Mouse (Mus musculus) urinary bladder, postnatal 14 days (tissue): Measurements from ENCODE around the gene Rasgrp2.

Experiments
- DNase-seq: peaks from one replicate; pipeline ENCODE4 v3.0.0; 2021; ENCODE audit warnings: low spot score

The Rasgrp2 gene

DNA sequence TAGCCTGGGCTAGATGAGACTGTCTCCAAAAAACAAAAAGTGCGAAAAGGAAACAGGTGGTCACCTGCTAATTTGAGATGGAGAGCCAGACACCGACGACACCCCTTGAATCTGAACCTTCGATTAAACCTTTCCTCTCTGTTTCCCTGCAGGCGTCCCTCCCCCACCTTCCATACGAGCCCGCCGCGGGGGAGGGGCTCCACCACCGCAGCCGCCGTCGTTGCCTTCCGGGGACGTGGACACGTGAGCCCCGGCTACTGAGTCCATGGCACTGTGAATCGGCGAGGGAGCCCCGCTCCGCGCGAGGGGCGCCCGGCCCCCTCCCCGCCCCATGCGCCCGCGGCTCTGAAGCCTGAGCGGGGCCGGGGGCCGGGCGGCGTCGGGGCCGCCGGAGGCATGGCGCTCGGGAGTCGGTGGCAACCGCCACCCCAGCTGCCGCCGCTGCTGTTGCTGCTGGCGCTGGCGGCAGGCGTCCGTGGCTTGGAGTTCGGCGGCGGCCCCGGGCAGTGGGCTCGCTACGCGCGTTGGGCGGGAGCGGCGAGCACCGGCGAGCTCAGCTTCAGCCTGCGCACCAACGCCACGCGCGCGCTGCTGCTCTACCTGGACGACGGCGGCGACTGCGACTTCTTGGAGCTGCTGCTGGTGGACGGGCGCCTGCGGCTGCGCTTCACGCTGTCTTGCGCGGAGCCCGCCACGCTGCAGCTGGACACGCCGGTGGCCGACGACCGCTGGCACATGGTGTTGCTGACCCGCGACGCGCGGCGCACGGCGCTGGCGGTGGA is 28.7 kb downstream of the Rasgrp2 start:
- DNase-seq = peak; percentile 54

DNA sequence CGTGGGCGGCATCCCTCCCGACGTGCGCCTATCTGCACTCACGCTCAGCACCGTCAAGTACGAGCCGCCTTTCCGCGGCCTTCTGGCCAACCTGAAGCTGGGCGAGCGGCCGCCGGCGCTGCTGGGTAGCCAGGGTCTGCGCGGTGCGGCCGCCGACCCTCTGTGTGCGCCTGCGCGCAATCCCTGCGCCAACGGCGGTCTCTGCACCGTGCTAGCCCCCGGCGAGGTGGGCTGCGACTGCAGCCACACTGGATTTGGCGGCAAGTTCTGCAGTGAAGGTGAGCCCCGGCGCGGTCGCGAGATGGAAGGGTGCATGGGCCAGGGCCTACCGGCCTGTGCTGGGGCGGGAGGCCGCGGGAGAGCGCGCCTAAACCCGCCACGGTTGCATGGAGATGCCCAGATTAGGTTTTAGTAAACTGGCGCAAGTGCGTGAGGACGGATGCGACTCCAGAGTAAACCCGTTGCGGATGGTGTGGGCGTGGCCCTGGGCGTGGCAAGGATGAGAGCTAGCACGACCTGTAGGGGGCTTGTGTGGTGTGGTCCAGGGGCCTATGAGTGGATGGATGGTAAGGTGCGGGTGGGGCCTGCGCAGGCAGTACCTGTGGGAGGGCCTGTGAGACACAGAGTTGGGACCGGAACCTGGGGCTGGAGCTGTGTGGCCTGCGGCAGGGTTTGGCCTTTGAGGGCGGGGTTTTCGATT is 29.5 kb downstream of the Rasgrp2 start:
- DNase-seq = no peak

DNA sequence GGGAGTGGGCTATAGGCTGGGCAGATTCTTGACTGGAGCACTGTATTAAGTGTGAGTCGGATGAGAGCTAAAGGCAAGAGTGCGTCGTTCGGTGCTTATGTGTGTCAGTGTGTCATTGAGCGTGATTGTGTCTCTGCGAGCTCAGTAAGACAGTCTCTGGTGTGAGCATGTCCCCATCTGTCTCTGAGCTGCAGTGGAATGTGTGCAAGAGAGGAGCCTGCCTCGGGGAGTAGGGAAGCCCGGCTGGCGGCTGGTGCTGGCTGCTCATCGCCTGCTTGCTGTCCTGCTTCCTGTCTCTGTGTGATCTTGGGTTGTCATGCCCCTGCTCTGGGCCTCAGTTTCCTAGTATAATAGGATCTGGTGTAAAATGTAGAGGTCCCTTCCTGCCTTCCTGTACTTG is 43.9 kb downstream of the Rasgrp2 start:
- DNase-seq = no peak

DNA sequence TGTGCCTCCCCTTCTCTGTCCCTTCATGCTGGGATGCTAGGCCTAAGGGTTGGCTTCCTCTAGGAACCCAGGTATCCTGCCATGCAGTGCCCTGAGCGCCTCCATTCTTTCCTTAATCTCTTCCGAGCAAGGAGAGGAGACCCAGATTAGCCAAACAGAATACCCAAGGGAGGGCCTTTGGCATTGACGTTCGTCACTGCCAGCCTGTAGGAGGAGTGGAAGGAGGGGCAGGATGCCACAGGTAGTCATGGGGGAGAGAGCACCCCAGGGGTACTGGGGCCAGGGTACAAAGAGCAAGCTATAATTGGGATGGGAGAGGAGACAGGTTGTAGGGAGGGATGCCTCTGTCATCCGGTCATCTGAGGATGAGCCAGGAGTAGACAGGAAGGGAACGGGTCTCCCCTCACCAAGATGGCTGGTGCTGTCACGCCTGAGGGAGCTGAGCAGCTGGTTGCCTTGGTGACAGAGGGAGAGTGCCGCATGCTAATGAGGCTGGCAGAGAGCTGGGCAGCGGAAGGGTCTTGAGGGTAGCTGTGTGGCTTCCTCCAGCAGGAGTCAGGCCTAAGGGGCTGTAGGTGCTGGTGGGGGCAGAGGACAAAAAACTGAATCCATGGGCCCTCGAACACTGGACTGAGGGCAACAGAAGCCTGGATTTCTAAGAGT is 46.8 kb downstream of the Rasgrp2 start:
- DNase-seq = no peak

DNA sequence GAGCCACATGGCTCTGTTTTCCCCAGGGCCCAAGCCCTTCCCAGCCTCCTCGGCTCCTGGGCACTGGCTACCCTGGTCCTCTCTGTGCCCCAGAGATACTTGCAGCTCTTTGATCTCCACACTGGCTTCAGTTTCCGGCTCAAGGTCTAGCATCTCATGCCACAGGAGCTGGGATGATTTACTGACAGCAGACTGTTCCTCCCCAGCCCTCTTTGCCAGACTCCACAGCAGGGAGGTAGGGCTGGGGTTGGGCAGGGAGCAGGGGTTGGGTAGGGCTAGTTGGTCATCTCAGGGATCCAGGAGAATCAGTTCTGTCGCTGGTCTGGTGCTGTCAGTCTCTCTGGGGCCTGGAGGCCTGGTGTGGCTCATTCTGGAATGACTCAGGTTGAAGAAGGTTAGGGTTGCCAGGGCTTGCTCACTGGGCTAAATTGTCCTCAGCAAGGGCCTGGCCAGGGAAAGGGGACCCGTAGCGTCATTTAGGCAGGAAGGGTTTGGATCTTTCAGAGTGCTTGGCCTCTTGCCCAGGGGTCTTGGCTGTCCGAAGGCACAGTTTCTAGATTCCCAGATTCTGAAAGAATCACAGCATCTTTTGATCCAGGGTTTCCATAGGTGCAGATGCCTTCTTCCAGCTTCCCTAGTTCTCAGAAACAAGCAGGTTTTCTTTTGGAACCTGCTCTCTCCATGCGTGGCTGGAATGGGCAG is 47.7 kb downstream of the Rasgrp2 start:
- no peak for DNase-seq

DNA sequence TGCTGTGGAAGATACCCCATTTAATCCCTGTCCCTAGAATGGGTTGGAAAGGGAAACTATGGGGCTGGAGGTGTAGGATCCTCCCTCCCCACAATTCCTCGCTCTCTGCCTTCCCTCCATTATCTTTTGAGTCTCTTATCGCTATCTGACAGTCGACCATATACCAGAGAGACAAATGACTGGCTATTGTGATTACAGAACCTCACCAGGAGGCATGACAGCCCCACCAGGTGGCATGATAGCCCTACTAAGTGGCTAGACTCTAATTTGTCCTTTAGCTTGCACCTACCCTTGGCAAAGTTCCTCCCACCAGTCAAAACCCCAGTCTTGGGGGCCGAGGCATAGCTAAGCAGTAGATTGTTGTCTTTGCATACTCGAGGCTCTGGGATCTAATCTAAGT is 49.6 kb downstream of the Rasgrp2 start:
- no peak for DNase-seq

DNA sequence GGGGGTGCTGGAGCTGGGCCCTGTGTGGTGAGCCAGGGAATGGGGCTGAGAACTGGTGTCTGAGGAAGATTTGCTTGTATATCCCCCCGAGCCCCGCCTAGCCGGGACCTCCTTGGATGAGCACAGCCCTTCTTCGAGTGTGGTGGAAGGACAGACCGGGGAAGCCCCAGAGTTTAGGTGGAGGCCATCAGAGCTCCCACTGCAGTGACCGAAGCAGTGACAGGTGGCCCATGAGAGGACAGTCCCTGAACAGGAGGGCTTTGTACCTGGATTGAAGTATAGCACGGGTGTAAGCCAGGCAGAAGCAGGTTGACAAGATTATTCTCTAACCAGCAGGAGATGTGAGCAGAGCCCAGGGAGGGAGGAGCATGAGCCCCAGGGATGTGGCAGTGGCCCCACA is 50.7 kb downstream of the Rasgrp2 start:
- no peak for DNase-seq

DNA sequence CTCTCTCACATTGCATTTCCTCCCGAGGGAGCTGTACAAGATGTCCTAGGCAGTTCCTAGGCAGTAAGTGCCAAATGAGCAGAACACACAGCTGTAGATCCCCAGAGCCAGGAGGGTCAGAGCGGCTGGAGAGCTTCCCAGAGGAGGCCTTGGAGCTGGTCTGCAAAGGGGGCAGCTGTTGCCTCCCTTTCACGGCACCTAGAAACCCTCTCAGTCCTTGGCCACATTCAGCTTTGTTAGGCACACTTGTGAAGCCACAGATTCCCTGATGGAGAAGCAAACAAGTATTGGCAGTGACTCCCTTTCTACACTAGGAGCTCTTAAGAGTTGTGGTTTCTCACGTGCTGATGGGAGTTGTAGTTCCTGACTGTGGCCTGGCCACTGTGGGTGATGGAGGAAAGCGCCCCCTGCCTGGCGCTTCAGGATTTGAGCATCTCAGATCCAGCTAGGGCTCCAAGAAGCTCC is 52.9 kb downstream of the Rasgrp2 start:
- DNase-seq = peak; percentile 75

DNA sequence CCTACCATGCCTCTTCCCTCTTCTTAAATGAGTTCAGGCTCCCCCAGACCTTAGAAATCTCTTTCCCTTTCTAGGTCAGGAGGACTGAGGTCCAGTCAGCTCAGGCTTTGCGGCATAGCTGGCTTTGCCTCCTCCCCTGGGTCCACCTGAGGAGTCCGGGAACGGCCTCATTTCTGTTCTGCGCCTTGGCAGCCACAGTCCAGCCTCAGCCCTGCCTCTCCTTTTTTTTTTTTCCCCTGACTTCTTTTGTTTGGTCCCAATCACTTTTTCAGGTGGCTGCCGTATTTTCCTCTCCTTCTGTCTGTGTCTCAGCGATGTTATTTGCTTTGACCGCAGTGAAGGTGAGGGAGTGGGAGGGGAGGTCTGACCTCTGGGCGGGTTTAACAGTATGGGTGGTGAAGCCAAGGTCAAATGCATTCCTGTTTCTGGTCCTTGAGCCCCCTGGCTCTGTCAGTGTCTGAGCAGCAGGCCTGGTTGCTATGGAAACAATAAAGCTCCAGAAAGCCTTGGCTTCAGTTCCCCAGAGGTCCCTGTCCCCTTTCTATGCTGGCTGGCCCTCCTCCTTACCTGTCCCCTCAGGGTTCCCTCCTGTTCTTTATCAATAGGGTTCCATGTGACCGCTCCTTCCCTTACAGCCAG is 53.7 kb downstream of the Rasgrp2 start:
- DNase-seq = no peak

DNA sequence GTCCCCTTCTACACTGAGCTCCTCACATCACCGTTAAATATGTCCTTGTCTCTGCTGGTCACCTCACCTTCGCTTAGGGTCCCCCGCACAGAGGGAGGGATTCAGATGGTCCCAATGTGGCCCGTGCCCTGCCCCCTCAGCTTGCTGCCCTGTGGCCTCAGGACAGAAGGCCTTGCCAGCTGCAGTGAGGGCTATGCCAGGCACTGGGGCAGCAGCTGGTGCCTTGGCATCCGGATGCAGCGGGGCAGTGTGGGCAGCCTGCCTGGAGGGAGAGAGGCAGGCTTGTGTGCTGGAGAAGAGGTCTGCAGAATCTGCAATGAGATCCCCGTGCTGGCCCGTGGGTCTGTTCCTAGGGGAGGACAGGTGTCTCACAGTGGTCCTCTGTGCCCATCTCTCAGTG is 54.2 kb downstream of the Rasgrp2 start:
- DNase-seq = no peak

DNA sequence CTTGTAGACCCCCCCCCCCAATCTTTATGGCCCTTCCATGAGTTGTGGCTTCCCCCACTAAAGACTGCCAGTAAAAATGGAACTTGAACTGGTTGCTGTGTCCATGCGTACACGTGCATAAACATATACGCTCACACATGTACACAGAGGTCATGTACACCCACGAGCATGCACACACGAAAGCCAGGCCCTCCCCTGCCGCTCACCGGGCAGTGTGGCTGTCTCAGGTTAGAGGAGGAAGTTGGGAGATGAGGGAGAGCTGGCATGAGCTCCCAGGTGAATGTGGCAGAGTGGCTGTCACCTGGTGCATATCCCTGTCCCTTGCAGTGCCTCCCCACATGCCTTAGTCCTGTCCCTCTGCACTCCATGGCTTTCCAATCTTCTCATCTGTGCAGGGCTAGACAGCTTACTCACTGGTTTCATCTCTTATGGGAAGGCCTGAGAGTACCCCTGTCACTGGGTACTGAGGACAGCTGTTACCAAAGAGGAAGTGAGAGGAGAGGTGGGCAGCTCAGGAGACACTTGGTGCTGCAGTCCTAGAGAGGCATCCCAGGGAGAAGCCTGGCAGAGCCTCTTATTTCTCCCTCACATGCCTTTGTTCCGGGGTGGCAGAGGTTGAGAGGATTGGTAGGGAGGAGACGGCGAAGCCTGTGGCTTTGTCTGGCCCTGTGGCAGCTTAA is 55.0 kb downstream of the Rasgrp2 start:
- no peak for DNase-seq

DNA sequence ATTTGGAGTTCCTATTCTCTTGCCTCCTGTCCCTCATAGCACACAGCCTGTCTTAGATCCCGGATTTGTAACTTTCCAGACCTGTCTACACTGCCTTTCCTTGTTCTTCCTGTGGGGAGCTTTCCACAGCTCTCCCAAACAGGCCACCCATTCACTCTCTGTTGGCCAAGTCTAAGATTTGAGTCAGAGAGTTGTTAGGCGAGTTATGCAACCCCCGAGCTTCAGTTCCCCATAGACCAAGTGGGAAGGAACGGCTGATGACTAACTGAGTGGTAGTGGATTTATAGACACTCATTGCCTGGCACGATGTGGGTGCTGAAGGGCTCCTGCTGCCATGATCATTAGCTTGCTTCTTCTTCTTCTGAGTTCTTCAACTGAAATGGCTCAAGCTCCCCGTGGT is 60.4 kb downstream of the Rasgrp2 start:
- DNase-seq = peak; percentile 31

DNA sequence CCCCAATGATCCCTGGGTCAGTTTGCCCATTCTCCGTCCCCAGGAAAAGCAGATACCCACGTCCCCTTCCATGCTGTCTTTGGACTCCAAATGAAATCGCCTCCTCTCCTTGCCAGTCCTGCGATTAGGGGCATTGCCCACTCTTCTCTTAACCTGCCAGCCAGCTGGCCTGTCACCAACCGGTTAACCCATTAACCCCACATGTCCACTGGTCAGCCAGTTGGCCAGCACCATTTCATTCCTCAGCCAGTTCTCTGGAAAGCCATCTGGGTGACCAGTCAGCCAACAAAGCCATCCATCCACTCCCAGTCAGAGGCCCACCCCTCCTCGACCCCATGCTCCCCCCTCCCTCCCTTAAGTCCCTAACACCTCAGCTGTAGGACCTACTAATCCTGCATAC is 63.7 kb downstream of the Rasgrp2 start:
- DNase-seq = no peak

DNA sequence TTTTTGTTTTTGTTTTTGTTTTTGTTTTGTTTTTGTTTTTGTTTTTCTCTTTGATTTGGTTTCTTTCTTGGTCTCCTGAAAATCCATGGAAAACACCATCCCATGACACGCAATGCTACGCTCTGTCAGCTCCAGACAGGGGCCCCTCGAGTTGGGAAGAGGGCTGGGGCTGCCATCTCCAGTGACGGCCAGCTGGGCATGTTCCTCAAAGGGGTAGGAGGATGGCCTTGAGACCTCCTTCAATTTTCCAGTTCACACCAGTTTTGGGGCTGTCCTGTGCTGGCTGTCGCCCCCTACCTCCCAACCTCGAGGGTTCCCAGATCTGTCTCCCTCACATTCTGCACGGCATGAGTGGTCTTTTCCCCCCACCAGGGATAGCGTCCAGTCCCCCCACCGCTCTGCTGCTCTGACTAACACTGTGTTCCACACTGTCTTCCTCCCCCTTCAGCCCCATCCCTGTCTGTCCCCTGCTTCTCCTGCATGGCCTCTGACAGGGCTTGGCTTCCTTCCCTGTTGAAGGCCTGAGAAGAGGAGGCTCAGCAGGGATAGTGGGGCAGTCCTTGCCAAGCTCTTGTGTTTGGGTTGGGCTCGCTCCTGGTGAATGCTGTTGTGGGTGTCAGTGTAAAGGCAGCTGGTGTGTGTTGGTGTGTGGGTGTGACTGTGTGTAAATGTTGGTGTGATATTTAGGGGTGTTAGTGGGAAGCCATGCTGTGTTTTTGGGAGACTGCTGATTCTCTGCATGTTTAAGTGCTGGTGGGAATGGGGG is 65.3 kb downstream of the Rasgrp2 start:
- DNase-seq = no peak
